Mouse (Mus musculus): ENCODE measurements around the gene Ermard. TPM values are rescaled to one million over a fixed set of nuclear protein-coding genes. Genes with fewer than 3 reads are reported as not detected.
A peak's percentile ranks its signal among the peaks of the same experiment; 100 is the strongest.

Gene Ermard
- total and polyA plus RNA-seq, 3 experiments, result 23.2 to 47.8 (median 39.3) TPM

- no peak for DNase-seq
Observed at GRCm38 (mm10) chr17:15120569-15120968, 79.6 kb downstream of the Ermard start.

- peak; percentile 43 for DNase-seq
Observed at GRCm38 (mm10) chr17:15129630-15130287, 88.8 kb downstream of the Ermard start.

- DNase-seq, result no peak
Observed at GRCm38 (mm10) chr17:15130288-15130656, 89.3 kb downstream of the Ermard start.

GRCm38 (mm10) chr17:15134905-15135669 lies 94.1 kb downstream of the Ermard start:
- DNase-seq, result no peak

GRCm38 (mm10) chr17:15137443-15137842 lies 96.4 kb downstream of the Ermard start:
- DNase-seq, result peak; percentile 53

Other genes starting within 250 kb of the Ermard start
- 1 to 10 TPM; 3.3 to 6.3 TPM for gene Wdr27, start 98.0 kb upstream of the Ermard start, total RNA-seq (2021)
- 10.9 and 21.1 TPM in 2 replicates for gene Wdr27, start 98.0 kb upstream of the Ermard start, polyA plus RNA-seq (2012; rRNA removed)
- gene 1600012H06Rik, start 98.0 kb upstream of the Ermard start, total RNA-seq (2021), result 10 to 100 TPM; 27.6 to 33.1 TPM
- 13.2 and 23.8 TPM in 2 replicates for gene 1600012H06Rik, start 98.0 kb upstream of the Ermard start, polyA plus RNA-seq (2012; rRNA removed)
- 10 to 100 TPM; 45.2 to 59.4 TPM for gene Phf10, start 79.9 kb upstream of the Ermard start, total RNA-seq (2021)
- 4.8 and 6.8 TPM in 2 replicates for gene Phf10, start 79.9 kb upstream of the Ermard start, polyA plus RNA-seq (2012; rRNA removed)
- 1 to 10 TPM; 4.4 to 6.6 TPM for gene 9030025P20Rik, start 62.7 kb upstream of the Ermard start, total RNA-seq (2021)
- 4.0 and 6.3 TPM in 2 replicates for gene 9030025P20Rik, start 62.7 kb upstream of the Ermard start, polyA plus RNA-seq (2012; rRNA removed)
- gene Gm3417, start 62.4 kb upstream of the Ermard start, total RNA-seq (2021), result not detected
- 2.5 TPM in 1 of 2 replicates, not detected in the other for gene Gm3417, start 62.4 kb upstream of the Ermard start, polyA plus RNA-seq (2012; rRNA removed)
- 1 to 10 TPM; 3.3 to 5.4 TPM for gene Gm3435, start 31.0 kb upstream of the Ermard start, total RNA-seq (2021)
- 0.21 TPM in 1 of 2 replicates, not detected in the other for gene Gm3435, start 31.0 kb upstream of the Ermard start, polyA plus RNA-seq (2012; rRNA removed)
- gene Tcte3, start 280 bp downstream of the Ermard start, total RNA-seq (2021), result 1 to 10 TPM; 2.0 to 2.1 TPM
- gene Tcte3, start 280 bp downstream of the Ermard start, polyA plus RNA-seq (2012; rRNA removed), result not detected in 2 replicates
- gene Gm3448, start 329 bp downstream of the Ermard start, total RNA-seq (2021), result 1 to 10 TPM; 4.6 to 4.7 TPM
- gene Gm3448, start 329 bp downstream of the Ermard start, polyA plus RNA-seq (2012; rRNA removed), result 0.51 and 1.9 TPM in 2 replicates